Mouse (Mus musculus) c-Kit-positive CD71-positive TER-119-positive erythroid progenitor cells, embryonic 14.5 days (primary cell): ENCODE measurements at regions not wholly inside any gene's neighbourhood (a gene's known extent, or its start where the extent isn't known, plus 50 kb on each side); places are given as distances from the start of the nearest gene placed in this dataset.

Experiments
- DNase-seq: peaks from one replicate; pipeline ENCODE4 v3.0.0-alpha.2; 2013; ENCODE audit warnings: low spot score

DNA sequence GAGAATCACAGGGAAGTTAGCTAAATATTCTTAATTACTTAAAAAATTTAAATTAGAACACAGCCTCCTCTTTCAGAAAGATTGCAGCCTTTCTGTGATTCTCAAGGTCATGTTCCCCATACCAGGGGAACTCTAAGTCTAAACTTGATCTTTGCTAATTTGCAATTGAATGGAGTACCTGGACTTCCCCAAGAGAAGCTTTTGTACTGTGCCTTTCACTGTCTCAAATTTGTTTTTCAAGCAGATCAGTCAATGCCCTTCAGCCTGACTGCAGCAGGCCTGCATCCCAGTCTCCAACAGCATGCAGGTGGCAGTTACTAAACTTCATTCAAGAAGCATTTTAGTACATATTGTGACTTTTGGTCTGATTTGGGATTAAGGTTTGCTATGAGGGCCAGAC, 611.8 kb downstream of the Snca start:
- DNase-seq, result no peak

DNA sequence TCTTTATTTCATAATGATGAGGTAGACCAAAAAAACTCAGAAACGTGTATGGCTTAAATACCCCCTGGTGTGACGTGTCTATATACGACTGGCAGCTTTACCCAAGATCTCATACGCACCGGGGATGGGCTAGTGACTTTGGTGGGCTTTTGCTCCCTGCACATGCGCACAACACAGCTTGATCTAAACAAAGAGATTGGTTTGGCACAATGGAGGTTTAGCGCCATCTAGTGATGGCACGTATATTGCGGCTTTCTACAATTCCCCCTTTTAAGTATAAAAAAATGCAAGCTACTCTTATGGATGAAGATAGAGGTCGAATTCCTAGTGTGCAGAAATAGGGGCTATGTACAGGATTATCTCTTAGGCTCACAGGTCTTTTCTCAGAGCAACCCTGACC, 628.1 kb downstream of the Snca start:
- DNase-seq, result peak; percentile 18
